Mouse (Mus musculus) thymus, postnatal 14 days (tissue): ENCODE measurements around the gene Golga4.
A peak's percentile ranks its signal among the peaks of the same experiment; 100 is the strongest.

Experiments used
- DNase-seq: peaks from one replicate; pipeline ENCODE4 v3.0.0; 2021

The Golga4 gene

GRCm38 (mm10) chr9:118489579-118490019 lies 16.5 kb upstream of the Golga4 start:
- DNase-seq, result peak; percentile 81

DNA sequence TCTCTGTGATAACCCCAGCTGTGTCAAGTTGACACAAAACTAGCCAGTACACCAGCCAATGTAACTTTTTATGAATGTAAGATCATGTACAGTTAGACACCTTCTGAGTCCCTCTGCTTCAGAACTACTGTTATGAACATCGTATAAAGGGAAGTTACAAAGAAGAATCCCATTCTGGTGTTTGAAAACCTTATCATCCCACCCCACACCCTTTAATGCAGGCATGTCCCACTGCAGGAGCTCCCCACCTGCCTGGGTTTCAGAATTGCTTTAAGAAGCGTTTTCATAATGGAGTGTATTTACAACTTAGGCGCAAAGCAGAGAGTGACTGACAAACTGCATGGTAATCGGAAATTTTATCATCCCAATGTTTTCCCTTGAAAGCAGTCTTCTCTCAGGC lies 14.9 kb upstream of the Golga4 start:
- DNase-seq, result no peak

DNA sequence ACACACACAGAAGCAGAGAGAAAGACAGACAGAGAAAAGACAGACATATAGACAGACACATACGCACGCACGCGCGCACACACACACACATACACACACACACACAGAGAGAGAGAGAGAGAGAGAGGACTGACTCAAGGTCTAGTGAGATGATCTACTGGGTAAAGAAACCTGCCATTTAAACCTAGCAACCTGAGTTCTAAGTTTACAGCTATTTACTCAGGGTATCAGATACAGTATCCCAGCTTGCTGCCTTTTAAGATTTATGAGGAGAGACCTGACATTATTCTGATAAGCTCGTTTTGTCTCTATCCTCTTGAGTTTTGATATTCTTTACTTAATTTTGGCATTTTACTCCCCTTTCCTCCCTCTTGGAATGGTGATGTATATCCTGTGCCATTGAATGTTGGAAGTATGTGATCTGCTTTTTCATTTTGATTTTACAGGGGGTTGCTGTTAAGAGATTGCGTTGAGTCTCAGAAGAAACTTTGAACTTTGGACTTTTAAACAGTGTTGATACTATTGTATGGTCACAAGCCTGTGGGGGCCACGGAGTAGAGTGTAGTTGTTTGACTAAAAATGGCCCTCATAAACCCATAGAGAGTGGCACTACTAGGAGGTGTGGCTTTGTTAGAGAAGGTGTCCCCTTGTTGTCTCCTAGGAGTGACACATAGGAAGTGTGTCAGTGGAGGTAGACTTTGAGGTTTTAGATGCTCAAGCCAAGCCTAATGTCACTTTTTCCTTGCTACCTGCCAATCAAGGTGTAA lies 13.0 kb upstream of the Golga4 start:
- DNase-seq, result no peak

- no peak for DNase-seq
Observed at GRCm38 (mm10) chr9:118494106-118494505, 12.0 kb upstream of the Golga4 start.

- DNase-seq, result no peak
Observed at GRCm38 (mm10) chr9:118495933-118496332, 10.1 kb upstream of the Golga4 start.

DNA sequence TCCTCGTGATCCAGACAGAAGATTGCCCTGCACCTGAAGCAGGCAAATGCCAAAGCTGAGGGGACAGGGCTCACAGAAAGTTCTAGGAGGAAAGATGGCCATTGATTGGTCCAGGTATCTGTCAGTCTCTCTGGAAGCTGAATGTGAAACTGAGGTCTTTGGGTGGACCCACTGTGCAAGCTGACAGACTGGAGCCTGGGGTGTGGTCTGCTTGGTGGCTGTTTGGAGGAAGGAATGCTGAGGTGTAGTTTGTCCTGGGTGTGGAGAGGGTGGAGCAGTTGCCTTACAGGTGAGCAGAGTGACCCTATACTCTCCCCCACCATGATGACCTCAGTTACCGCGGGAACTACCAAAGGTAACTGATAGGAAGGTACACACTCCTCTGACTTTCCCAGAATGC lies 9.1 kb upstream of the Golga4 start:
- no peak for DNase-seq

- DNase-seq, result no peak
Observed at GRCm38 (mm10) chr9:118498061-118498460, 8.0 kb upstream of the Golga4 start.

- DNase-seq, result no peak
Observed at GRCm38 (mm10) chr9:118500963-118501362, 5.1 kb upstream of the Golga4 start.

GRCm38 (mm10) chr9:118504656-118505055 lies 1.4 kb upstream of the Golga4 start:
- DNase-seq, result no peak

DNA sequence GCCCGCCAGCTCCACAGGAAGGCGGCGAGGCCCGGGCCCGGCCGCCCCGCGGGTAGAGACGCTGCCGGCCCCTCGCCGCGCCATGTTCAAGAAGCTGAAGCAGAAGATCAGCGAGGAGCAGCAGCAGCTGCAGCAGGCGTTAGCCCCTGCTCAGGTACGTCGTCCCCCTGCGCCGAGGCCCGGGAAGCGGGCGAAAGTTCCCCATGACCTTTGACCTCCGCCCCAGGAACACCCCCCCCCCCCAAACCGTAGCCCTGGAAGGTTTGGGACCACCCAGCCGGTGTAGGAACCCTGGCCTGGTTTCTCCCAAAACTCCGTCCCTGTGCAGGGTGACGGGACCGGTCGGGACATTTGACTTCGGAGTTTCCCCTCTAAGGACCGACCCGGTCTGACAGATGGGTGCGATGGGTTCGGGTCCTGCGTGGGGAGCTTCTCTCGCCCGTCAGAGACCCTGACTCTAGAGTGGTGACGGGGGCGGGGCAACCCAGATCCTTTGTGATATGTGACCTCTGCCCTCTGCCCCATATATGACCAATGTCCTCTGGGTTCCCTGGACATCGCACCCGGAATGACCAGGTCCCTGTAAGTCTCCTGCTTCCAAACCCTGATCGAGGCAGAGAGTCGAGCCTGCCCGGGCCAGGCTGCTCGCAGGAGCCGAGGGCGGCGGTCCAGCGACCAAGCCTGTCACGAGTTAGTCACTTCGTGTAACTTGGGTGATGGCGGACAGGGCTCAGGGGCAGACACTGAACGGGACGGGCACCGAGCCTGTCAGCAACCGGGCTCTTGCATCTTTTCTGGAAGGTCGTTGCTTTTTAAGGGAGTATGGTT lies 551 bp downstream of the Golga4 start:
- DNase-seq, result peak; percentile 49

GRCm38 (mm10) chr9:118507552-118507951 lies 1.5 kb downstream of the Golga4 start:
- DNase-seq, result no peak

- DNase-seq, result no peak
Observed at GRCm38 (mm10) chr9:118508601-118509000, 2.5 kb downstream of the Golga4 start.

- no peak for DNase-seq
Observed at GRCm38 (mm10) chr9:118510941-118511690, 5.0 kb downstream of the Golga4 start.

DNA sequence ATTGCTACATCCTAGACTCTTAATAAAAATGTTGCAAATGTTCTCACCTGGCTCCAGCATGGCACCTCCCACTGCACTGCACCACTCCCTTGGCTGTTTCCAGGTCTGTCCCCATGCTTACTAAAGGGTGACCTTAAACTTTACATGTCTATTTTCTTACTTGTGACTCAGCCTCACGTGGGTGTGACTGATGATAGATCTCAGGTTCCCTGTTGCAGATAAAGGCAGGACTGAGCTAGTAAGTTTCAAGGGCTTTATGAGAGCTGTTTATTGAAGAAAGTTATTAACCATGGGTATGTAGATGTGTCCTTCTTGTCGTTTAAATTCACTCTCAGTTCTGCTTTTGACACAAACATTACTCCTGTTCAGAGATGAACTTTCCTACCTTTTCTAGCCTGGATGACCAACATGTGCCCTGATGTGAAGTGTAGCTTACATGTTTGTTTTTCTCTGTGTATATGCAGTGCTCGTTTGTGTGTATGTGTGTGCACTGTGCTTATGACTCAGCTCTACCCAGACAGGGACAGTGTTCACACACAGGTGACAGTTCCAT lies 6.7 kb downstream of the Golga4 start:
- DNase-seq, result no peak

- DNase-seq, result no peak
Observed at GRCm38 (mm10) chr9:118515476-118515875, 9.4 kb downstream of the Golga4 start.

DNA sequence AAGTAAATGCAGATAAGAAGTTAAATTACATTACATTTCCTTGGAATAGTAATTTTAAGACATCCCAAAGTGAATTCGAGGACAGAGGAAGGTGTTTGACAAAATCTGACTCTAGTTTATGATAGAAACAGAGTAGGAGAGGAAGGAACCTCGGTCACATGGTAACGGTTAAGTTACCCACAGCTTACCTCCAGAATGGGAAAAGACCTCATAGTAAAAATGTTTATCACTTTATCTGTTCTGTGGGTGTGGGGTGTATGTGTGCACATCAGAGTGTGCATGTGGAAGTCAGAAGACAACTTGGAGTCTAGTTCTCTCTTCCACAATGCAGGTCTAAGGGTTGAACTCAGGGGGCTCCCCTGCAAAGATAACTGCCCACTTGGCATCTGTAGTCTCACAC lies 10.1 kb downstream of the Golga4 start:
- DNase-seq, result no peak

GRCm38 (mm10) chr9:118517619-118518018 lies 11.6 kb downstream of the Golga4 start:
- no peak for DNase-seq

DNA sequence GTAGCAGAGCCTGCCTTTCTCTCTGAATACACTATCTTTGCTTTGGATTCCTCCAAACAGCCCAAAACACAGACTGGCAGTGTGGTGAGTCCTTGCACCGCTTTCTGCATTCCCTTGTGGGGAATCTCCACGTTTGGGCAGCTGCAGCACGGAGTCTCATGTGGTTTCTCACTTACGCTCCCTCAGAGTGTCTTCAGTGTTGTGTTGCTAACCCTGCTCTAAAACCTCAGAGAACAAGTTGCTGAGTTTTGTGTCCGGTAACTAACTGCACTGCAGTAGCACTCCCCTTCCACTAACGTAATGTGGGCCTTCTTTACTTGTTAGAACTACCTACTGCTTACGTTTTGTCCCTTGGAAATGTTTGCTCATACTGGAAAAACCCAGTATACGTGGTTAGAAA lies 13.0 kb downstream of the Golga4 start:
- no peak for DNase-seq

DNA sequence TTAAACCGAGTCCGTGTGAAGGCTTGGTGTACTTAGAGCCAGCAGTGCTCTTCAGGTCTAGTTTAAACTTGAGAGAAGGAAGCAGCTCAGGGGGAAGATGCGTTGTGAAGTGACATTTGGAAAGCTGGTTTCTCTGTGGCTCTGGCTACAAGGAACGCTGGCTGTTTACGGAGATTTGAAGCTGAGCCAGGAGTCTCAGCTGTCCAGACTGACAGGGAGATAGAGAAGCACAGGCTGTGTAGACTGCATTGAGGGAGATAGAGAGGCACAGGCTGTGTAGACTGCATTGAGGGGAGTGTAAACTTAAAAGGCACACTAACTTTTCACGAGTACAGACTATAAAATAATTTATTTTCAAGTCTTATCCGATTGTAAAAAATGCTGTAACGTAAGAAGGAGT lies 13.9 kb downstream of the Golga4 start:
- no peak for DNase-seq

- DNase-seq, result no peak
Observed at GRCm38 (mm10) chr9:118520858-118521257, 14.8 kb downstream of the Golga4 start.

- DNase-seq, result no peak
Observed at GRCm38 (mm10) chr9:118521659-118522058, 15.6 kb downstream of the Golga4 start.

GRCm38 (mm10) chr9:118523738-118524137 lies 17.7 kb downstream of the Golga4 start:
- DNase-seq, result no peak

- DNase-seq, result no peak
Observed at GRCm38 (mm10) chr9:118527056-118527455, 21.0 kb downstream of the Golga4 start.
